Mouse (Mus musculus) right cerebral cortex, postnatal 10 days (tissue): ENCODE measurements around the gene Rbp3.

Experiments
- DNase-seq, 2 experiments: peaks; one replicate each; pipeline ENCODE4 v3.0.0; 2021; ENCODE audit warnings: low spot score in 2 of 2

Gene Rbp3

DNA sequence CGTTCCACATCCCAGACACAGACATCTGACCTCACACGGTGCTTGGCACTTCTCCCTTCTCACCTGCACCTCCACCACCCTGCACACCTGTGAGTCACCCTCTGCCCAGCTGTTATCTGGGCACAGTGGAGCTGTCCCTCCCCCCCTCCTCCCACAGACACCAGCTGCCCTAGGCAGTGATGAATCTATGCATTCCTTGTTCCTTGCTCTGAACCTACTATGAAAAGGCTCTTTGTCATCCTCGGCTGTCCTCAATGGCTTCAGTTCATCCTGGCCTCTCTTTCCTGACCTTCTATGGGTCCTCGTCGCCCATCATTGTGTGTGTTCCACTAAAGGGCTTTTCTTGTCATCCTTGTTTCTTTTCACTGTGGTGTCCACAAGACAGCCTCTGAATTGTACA, 20.9 kb downstream of the Rbp3 start:
- peak in 1 of 2 experiments; percentile 44 for DNase-seq

DNA sequence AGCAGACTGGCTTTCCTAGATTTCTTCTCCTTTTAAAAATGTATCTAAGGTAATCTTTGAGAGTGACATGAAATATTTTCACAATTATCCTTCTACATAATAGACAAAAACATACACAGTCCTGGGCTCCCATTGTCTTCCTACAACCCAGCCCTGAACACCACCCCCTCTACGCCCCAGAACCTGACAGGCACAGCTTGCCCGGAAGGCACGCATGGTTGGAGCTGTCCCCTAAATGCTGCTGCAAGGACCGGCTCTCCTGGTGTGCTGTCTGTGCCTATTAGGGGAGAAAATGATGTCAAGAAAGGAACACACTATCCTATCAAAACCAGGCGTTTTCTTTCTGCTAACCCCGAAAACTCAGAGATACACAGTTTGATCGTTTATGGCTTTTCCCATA, 23.9 kb downstream of the Rbp3 start:
- no peak for DNase-seq

DNA sequence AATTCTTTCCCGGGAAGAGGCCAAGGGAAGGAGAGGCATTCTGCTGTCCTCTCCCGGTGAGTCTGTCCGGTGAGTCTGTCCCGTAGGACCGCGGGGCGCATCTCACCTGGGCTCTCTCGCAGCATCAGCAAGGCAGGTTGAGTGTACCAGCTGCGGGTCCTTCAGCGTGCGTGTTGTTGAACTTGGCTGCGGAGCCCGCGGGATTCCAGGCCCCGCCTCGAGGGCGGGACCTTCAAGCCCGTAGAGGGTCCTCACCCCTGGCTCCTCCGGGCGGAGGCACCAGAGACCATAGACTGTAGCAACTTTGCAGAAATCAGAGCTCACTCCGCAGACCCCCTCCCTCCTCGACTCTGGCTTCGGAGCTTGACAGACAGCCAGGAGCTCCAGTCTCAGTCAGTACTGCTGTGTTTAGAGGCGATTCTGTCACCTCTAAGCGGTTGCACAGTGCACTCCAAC, 24.8 kb downstream of the Rbp3 start, which contains the start of gene Zfp488:
Gene Zfp488 (minus strand): TSS at position 161 of the 456 bp plus-strand sequence.
- DNase-seq = peak; percentile 48 to 53

GRCm38 (mm10) chr14:33989201-33989600, 35.4 kb downstream of the Rbp3 start:
- no peak for DNase-seq

GRCm38 (mm10) chr14:33991971-33992370, 38.2 kb downstream of the Rbp3 start:
- DNase-seq = peak in 1 of 2 experiments; percentile 11

DNA sequence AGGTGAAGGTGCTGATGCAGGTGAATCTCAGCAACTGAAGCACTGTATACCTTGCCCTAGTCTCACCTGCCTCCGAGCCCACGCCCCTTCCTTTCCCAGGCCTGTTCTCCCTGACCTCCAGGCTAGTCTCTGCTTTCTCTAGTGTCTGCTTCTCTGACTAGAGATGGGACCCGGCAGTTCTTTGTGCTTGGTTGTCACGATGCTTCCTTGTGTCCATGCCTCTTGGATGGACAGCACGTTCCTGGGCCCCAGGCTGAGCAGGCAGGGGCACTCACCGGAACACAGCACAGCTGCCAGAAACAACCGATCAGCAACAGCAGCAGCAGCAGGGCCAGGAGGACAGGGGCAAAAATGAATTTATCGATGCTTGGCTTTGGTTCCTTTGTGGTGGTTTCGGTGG, 39.2 kb downstream of the Rbp3 start:
- no peak for DNase-seq

DNA sequence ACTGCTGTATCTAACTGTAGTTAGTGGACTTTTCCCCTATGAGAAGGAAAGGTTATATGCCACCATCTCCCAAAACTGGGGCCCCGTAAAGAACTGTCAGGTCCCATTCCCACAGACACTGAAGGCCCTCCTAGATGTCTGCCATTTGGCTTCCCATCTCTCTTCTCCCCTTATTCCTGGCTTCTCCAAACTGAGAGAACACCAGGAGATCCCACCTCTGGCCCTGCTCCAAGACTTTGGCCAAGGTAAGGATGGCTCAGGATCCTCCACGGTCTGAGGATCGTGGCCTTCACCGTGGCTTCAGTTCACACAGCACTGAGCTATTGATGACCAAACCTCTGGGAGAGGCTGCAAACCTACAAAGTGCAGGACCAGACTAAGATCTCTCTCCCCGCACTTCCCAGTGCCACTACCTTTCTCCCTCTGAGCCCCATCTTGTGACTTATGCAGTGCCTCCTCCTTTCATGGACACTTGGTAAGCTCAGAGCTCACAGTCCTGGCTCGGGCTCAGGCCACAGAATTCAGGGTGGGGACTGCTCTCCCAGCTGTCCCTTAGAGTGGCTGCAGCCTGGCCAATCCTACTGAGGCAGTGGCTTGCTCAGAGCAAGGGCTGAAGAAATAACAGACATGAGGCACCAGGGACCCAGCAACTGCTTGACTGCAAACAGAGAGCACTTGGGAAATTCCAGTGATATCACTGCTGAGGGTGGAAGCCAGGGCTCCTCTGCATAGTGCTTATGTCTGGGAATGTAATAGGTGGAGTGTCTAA, 39.9 kb downstream of the Rbp3 start:
- DNase-seq = no peak

- DNase-seq = no peak
These were observed 43.6 kb downstream of the Rbp3 start for GRCm38 (mm10) chr14:33997427-33997826.

GRCm38 (mm10) chr14:34000076-34000475, 46.3 kb downstream of the Rbp3 start:
- no peak for DNase-seq

DNA sequence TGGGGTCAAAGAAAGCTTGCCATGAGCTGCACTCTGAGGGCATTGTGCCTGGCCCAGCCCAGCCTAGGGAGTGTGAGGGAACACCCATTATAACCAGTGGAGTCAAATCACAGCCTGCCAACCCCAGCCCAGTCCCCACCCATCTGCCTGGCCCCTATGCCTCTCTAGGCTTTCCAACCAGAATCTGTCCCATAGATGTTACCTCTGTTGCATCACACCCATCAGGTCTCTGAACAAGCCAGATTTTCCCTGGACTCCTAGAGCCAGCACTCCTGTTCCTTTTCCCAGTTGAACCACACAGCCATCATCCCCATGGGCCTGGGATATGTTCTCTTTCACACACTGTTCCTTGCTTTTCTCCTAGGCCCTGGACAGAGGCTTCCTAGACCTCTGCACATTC, 47.6 kb downstream of the Rbp3 start:
- DNase-seq = no peak

- no peak for DNase-seq
These were observed 48.6 kb downstream of the Rbp3 start for GRCm38 (mm10) chr14:34002358-34002757.
